Mouse (Mus musculus) CD4-positive helper T cell, adult 2 months (primary cell): ENCODE results near the gene Gpr153.
A peak's percentile ranks its signal among the peaks of the same experiment; 100 is the strongest.

Experiments
- DNase-seq: peaks from one replicate; pipeline ENCODE4 v3.0.0-alpha.2; 2012; ENCODE audit warnings: low read depth, missing footprints, low spot score

Gene Gpr153

DNA sequence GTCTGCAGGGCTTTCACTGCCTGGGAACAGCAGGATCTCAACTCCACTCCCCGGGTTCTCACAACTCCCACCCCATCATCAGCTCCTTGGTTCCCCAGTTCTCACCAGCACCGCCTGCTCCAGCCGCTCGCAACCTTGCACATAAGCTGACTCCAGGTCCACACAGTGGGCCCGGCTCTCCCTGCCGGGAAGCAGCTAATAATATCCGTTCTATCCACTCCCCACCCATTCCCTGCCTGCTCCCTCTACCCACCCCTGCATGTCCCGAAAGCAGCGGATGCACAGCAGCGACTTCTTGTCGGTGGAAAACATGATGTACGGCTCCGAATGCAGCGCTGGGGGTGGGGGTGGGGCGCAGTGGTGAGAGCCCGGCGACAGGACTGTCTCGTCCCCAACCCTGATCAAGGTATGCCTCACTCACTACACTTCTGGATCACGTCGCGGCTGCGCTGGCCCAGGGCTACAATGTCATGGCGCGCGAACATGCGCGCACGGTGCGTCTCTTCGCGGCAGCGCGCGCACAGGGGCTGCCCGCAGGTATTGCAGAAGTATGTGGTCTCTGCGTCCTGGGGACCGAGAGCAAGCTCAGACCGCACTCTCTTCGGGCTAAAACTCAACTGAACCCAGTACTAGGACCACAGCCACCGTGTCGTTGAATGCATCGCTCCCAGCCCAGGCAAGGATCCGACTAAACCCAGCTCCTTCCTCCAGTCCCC lies 41.6 kb downstream of the Gpr153 start:
- DNase-seq = no peak

DNA sequence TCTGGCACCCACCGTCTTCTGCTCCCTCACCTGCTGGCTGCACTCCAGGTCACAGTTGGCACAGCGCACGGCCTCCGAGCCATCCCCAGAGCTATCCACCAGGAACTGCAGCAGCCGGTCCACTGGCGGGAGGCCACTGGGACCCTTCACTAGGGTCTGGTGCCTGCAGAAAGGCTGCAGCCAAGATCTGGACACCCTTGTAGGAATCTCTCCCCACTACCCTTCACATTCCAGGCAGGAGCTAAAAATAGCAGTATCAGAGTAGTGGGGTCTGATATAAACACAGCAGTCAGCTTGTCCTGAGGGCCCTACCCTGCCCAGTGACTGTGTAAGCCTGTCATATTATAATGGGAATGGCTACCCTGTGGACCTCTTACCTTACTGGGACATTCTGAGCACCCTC lies 43.6 kb downstream of the Gpr153 start:
- DNase-seq = no peak

DNA sequence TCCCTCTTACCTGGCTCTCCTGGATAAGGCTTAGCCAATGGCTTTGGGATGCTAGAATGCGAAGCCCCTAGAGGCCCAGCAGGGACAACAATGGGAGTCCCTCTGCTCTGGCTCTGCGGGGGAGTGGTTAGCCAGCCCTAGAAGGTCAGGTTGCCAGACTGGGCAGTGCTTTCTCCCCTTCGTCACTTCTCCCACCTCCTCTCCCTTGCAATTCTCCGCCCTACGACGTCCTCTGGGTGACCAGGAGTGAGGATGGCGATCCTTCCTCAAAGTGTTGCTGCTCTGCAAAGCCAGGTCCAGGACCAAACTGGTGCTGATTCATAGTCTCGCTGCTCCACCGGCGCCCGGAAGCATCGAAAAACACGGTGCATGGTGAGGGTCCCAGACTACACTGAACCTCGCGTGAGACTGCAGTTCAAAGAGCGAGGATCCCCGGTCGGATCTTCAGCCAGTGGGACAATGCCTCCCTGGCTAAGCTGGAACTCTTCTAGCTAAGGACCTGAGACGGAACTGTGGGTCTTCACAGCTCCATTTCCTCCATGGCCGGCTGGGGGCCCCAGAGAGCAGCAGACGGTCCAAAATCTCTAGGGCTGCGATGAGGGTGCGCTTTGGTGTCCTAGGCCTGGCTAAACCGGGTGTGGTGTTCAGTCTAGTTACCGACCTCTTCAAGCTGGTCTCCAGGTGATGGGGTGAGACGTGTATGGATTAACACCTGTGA lies 44.6 kb downstream of the Gpr153 start, which contains the start of gene Rnf207:
Gene Rnf207, minus strand, starts transcription at position 477 of the 718 bp plus-strand sequence.
- DNase-seq = peak; percentile 49

DNA sequence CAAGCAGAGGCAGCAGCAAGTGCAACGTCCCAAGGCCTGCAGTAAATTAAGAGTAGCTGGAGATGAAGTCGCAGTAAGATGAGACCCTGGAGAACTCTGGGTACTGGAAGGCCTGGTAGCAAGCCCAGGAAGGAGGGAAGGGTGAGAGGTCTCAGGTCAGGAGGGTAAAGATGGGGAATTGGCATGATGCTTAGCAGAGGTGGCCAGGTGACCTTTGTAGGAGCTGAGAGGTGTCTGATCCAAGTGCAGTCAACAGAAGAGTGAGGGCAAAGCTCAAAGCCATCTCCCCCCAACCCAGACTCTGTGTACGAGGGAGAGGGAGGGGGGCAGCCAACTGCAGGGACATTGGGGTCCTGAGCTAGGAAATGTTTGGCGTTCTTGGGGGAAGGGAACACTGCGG lies 47.4 kb downstream of the Gpr153 start:
- no peak for DNase-seq

DNA sequence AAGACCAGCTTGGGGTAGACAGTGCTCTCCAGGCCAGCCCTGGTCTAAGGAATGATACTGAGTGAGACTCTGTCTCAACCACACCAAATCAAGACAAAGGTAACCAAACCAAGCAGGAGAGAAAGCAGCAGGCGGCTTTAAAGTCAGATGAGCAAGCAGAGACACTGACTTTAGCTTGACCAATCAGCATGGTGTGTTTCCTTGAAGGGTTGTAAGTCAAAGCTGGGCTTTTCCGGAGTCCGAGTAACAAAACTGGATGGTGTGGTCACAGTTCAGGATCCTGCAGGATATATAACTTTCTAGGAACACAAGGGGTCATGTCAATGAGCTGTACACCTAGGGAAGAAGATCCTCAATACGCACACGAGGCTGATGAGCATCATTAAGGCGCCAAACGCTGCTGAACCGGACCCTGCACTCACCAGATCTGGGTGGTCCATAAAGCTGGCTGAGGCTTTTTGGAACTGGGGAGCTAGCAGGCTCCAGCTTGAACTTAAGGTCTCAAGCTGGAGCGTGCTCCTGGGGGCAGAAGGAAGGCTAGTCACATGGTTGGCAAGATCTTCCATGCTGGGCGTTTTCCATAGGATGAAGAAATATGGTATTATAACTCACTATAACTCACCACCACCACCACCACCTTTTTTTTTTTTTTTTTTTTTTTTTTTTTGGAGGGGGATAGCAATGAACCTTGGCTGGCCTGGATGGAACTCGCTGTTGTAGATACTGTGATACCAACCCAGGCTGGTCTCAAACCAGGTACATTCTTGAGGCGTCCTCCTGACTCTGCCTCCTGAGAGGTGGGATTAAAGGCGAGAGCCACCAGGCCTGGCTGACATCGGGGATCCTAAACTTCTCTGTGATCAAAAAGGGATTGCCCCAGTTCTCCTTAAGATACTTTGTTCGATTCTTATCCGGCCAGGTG lies 50.9 kb downstream of the Gpr153 start:
- DNase-seq = no peak

DNA sequence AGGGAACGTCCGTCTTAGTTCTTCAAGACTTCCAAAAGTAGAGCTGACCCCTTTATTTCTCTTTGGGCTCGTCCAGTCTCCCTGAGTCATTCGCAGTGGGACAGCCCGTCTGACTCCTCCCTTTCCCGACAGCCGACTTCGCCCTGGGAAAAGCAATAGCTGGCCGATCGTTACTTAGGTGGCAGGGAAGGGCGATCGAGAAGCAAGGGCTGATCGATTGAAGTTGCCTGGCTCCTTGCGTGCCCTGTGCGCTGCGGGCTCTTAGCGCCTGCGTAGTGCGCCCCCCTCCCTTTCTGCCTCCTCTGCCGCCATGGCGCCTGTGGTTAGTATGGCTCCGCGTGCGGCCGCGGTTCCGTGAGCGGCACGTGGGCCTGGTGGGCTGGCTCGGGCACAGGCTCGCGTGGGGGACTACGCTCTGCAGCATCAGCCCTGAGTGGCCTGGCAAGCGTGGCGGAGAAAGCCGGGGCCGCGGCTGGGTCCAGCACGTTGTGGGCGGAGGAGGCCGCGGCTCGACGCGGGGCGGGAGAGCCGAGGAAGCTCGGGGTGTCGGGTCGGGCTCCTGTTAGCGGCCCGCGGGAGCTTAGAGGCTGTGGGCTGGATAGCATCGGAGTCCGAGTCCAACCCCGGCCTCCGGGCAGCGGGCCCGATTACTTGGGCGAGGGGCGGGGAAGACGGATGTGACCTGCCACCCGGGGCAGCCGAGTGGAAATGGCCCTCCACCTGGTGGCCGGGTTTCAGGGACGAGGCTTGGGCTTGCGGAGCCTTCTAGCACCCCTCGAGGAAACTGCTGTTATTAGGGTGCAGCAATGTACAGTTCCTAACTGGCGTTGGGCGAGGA lies 51.8 kb downstream of the Gpr153 start, which contains the start of gene Rpl22:
Gene Rpl22, plus strand, starts transcription at position 169 of the 838 bp plus-strand sequence.
- peak; percentile 98 for DNase-seq

DNA sequence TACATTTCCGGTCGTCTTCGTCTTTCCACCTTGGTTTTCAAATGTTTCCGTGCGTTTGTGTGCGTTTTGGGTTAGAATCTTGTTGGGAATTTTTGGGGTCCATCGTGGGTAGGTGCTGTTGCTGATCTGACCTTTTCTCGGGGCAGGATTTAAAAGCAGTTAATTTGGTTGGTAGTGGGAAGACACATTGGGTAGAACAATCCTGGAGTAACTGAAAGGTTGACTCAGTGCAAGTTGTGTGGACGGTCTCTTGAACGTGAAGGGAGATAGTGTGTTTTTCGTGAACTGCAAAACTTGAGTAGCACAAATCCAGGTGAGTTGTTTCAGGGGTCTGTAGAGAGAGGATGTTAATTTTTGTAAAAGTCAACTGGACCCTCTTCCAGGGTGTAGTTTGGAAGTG lies 52.5 kb downstream of the Gpr153 start:
- no peak for DNase-seq

DNA sequence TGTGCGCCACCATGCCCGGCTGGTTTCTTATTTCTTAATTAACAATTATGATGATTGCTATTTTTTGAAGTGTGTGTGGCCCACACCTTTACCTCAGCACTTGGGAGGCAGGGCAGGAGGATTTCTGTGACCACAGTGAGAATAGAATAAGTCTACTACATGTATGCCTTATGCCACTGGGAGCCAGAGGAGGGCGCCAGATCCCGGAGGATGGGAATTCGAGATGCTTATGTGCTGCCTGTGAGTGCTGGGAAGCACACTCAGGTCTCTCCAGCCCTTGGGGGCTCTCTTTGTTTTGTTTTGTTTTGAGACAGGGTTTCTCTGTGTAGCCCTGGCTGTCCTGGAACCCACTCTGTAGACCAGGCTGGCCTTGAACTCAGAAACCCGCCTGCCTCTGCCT lies 54.7 kb downstream of the Gpr153 start:
- peak; percentile 34 for DNase-seq

DNA sequence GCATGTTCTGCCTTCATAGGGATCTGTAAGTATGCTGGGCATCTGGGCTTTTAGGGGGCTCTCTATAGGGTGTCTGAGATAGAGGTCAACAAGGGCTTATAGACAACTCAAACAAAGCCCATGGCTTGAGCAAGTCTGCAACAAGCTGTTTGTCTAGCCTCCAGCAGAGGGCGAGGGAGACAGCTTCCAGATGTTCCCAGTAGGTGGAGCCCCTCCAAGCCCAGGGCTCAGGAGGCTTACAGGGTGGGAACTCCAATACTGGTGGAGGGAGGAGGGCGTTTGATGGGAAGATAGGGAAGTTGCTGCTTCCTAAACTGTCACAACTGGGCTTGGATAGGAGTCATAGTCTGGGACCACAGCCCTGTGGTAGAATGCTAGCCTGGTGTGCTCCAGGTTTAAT lies 58.9 kb downstream of the Gpr153 start:
- DNase-seq = peak; percentile 54

DNA sequence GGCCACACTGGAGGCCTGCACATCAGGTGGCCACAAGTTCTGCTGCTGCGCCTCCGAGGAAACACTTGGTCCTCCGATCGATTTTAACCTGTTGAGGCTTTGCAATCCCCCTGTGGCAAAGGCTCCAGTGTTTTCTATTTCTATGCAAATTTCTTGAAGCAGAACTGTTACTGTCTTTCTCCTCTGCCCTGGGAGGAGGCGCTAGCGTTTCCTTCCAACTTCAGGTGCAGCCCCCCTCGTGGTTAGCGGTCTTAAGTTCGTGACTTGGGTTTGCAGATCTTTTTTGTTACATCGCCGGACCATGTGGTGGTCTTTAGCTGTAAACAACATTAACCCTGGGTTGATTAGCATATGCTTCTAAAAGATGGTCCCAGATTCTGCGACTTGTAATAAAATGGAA lies 59.6 kb downstream of the Gpr153 start:
- no peak for DNase-seq
